Comparison of ENCODE assay signal across 8 mouse cellular contexts in genomic region chr14:48421996-48422395, GRCm38 (mm10). TPM values are rescaled to one million over a fixed set of nuclear protein-coding genes. Genes with fewer than 3 reads are reported as not detected.
DNase-seq lines count a peak whose midpoint lies in the region; ATAC-seq and TF ChIP-seq lines count a peak whose summit lies in the region.

No protein-coding gene starts in this region.

- peak overlapping the region; percentile 45 for H3K4me2 ChIP-seq in embryonic facial prominence, embryonic 13.5 days
- peak overlapping the region; percentile 14; the same call in 1 of the 2 replicates for H3K4me2 ChIP-seq in hindbrain, embryonic 12.5 days (replicated peaks)
- H3K4me2 ChIP-seq in liver, embryonic 14.5 days (ENCODE audit: low read depth): peak overlapping the region; percentile 4; the same call in 1 of the 2 replicates

- TF ChIP-seq EP300 in liver, embryonic 14.5 days (IDR thresholded peaks at IDR 0.05; ENCODE audit: low read depth): no peak

- no peak overlapping the region for H3K4me3 ChIP-seq in embryonic facial prominence, embryonic 13.5 days
- no peak overlapping the region for H3K4me3 ChIP-seq in hindbrain, embryonic 12.5 days
- no peak overlapping the region for H3K4me3 ChIP-seq in liver, embryonic 14.5 days (ENCODE audit: insufficient read depth in 1 of 2, low read depth in 2 of 2, low read length in 2 of 2)

- no peaks in the 10 kb centered on the region for H3K9me3 ChIP-seq in embryonic facial prominence, embryonic 13.5 days
- H3K9me3 ChIP-seq in hindbrain, embryonic 12.5 days (replicated peaks): no peaks in the 10 kb centered on the region
- H3K9me3 ChIP-seq in liver, embryonic 14.5 days (ENCODE audit: control insufficient read depth, low read length): no peaks in the 10 kb centered on the region

- H3K36me3 ChIP-seq in embryonic facial prominence, embryonic 13.5 days: no peaks in the 10 kb centered on the region
- no peaks in the 10 kb centered on the region for H3K36me3 ChIP-seq in hindbrain, embryonic 12.5 days
- H3K36me3 ChIP-seq in liver, embryonic 14.5 days (replicated peaks; ENCODE audit: control insufficient read depth, insufficient read depth, low read depth): no peaks in the 10 kb centered on the region

- peaks cover 14% of the 10 kb centered on the region; the same call in 1 of the 2 replicates for H3K27me3 ChIP-seq in embryonic facial prominence, embryonic 13.5 days
- no peaks in the 10 kb centered on the region for H3K27me3 ChIP-seq in hindbrain, embryonic 12.5 days
- H3K27me3 ChIP-seq in liver, embryonic 14.5 days (ENCODE audit: control insufficient read depth, insufficient read depth, low read length): no peaks in the 10 kb centered on the region

- no peak overlapping the region for H3K27ac ChIP-seq in embryonic facial prominence, embryonic 13.5 days
- H3K27ac ChIP-seq in hindbrain, embryonic 12.5 days: no peak overlapping the region
- H3K27ac ChIP-seq in liver, embryonic 14.5 days: no peak overlapping the region

- 16% methylated on average over 6 of the region's 6 CpGs for WGBS in embryonic facial prominence, embryonic 13.5 days
- WGBS in hindbrain, embryonic 12.5 days: 19% methylated on average over 6 of the region's 6 CpGs
- 2% methylated on average over 6 of the region's 6 CpGs for WGBS in liver, embryonic 14.5 days (ENCODE audit: insufficient replicate concordance)

- H3K4me1 ChIP-seq in embryonic facial prominence, embryonic 13.5 days: peaks cover 8% of the 10 kb centered on the region
- peaks cover 5% of the 10 kb centered on the region; the same call in 1 of the 2 replicates for H3K4me1 ChIP-seq in hindbrain, embryonic 12.5 days
- no peaks in the 10 kb centered on the region; a peak in 1 of 4 replicates for H3K4me1 ChIP-seq in liver, embryonic 14.5 days (replicated peaks; ENCODE audit: control insufficient read depth in 2 of 2, insufficient read depth in 2 of 2, low read length in 1 of 2)

- DNase-seq in urinary bladder, postnatal 25 days (ENCODE audit: low spot score): peak; percentile 6
- no peak for DNase-seq in urinary bladder, postnatal 4 days (ENCODE audit: low spot score in 2 of 2)
- DNase-seq in liver, embryonic 14.5 days (ENCODE audit: low read depth in 3 of 3, low spot score in 3 of 3): peak in 1 of 3 experiments; percentile 37
- peak; percentile 73 to 79 for DNase-seq in natural killer cell, adult 2 months (ENCODE audit: low spot score in 2 of 2)
- DNase-seq in cerebellum, adult 9-11 months: no peak
- DNase-seq in urinary bladder, postnatal 10 days (ENCODE audit: low spot score): no peak

- no peak for ATAC-seq in embryonic facial prominence, embryonic 13.5 days (ENCODE audit: insufficient number of reproducible peaks, insufficient read depth, low FRiP score, low TSS enrichment, low read depth)
- peak; percentile 73 for ATAC-seq in hindbrain, embryonic 12.5 days (ENCODE audit: low FRiP score)
- ATAC-seq in liver, embryonic 14.5 days (ENCODE audit: insufficient read depth): peak; percentile 11; the same call in 1 of the 2 replicates

- peak overlapping the region; percentile 51; the same call in 1 of the 2 replicates for H3K9ac ChIP-seq in embryonic facial prominence, embryonic 13.5 days
- no peak overlapping the region for H3K9ac ChIP-seq in hindbrain, embryonic 12.5 days
- H3K9ac ChIP-seq in liver, embryonic 14.5 days (replicated peaks): no peak overlapping the region

- no peak for TF ChIP-seq CTCF in liver, embryonic 14.5 days (IDR thresholded peaks at IDR 0.05; ENCODE audit: low read depth)

RNA-seq across cellular contexts. Expression of gene Tmem260, which starts 23.9 kb away (rescaled TPM):
- polyA plus RNA-seq in embryonic facial prominence, embryonic 13.5 days (2015; fragmentation: Nextera tagmentation; extraction: Ambion mirVana): 24.1 and 28.0 TPM in 2 replicates
- polyA plus RNA-seq in hindbrain, embryonic 12.5 days (2016; fragmentation: Nextera tagmentation; extraction: Ambion mirVana): 29.2 and 30.0 TPM in 2 replicates
- 3.3 and 4.0 TPM in 2 replicates for polyA plus RNA-seq in liver, embryonic 14.5 days (2012; rRNA removed)
- polyA plus RNA-seq in liver, embryonic 14.5 days (2014; fragmentation: Nextera tagmentation; extraction: Ambion mirVana): 5.9 and 6.1 TPM in 2 replicates

Comparison
In these comparisons a context has a peak if more than half of its experiments do, and no peak if none do; other contexts are left out.
1. DNase-seq: peak in urinary bladder, postnatal 25 days (single experiment) and natural killer cell, adult 2 months (2 of 2); none in urinary bladder, postnatal 4 days (0 of 2), cerebellum, adult 9-11 months (single experiment) and urinary bladder, postnatal 10 days (single experiment).
2. Peak in every context shown above with its lines, with median percentiles within 50 percentile points of each other: H3K4me2 ChIP-seq.